In genomic region chr3:152210728-152211391, GRCm38 (mm10) we compare ENCODE assay signal across 8 mouse cellular contexts. TPM values are rescaled to one million over a fixed set of nuclear protein-coding genes. Genes with fewer than 3 reads are reported as not detected.
DNase-seq lines count a peak whose midpoint lies in the region; ATAC-seq and TF ChIP-seq lines count a peak whose summit lies in the region.

No protein-coding gene starts in this region.

- DNase-seq in 3134 (ENCODE audit: extremely low read depth, insufficient read length, low spot score) = peak; percentile 74
- DNase-seq in adrenal gland, postnatal 10 days = peak; percentile 82
- peak; percentile 83 for DNase-seq in heart, adult 2 months
- peak; percentile 60 to 61 for DNase-seq in kidney, adult 8-10 months
- peak; percentile 53 for DNase-seq in liver, adult 2 months (ENCODE audit: extremely low read depth, low read depth, low spot score)
- DNase-seq in monocyte, adult 2 months (ENCODE audit: low read depth in 1 of 2, low spot score in 2 of 2) = peak; percentile 12 to 52
- DNase-seq in spleen, postnatal 4 days (ENCODE audit: low spot score in 2 of 2) = peak; percentile 69 to 87

- WGBS in embryonic facial prominence, embryonic 13.5 days = under 1% methylated on average over 67 of the region's 68 CpGs
- WGBS in heart, adult 2 months = under 1% methylated on average over 64 of the region's 68 CpGs
- 1% methylated on average over 66 of the region's 68 CpGs for WGBS in liver, adult 2 months

- peaks cover 10% of the 10 kb centered on the region for H3K79me2 ChIP-seq in heart, adult 2 months (replicated peaks; ENCODE audit: control insufficient read depth, insufficient read depth, low read length)
- H3K79me2 ChIP-seq in liver, adult 2 months (ENCODE audit: control insufficient read depth, insufficient read depth, low read length) = peaks cover 27% of the 10 kb centered on the region

- H3K4me1 ChIP-seq in embryonic facial prominence, embryonic 13.5 days = peaks cover 26% of the 10 kb centered on the region
- peaks cover 14% of the 10 kb centered on the region for H3K4me1 ChIP-seq in heart, adult 2 months (ENCODE audit: control insufficient read depth, insufficient read depth, low read length)
- H3K4me1 ChIP-seq in liver, adult 2 months (ENCODE audit: control insufficient read depth, insufficient read depth, low read length) = peaks cover 17% of the 10 kb centered on the region

- H3K9ac ChIP-seq in embryonic facial prominence, embryonic 13.5 days = peak overlapping the region; percentile 100
- peak overlapping the region; percentile 98 for H3K9ac ChIP-seq in heart, adult 2 months (ENCODE audit: low read depth, low read length)
- H3K9ac ChIP-seq in liver, adult 2 months (ENCODE audit: low read depth, low read length) = peak overlapping the region; percentile 99

- intact Hi-C loops in heart, adult 2 months (cut with DNase I) = loop anchor here (1.0 kb wide), 2 partner anchors 18 to 100 kb away; no protein-coding TSS in a partner anchor

- peak; percentile 65 for ATAC-seq in embryonic facial prominence, embryonic 13.5 days (ENCODE audit: insufficient number of reproducible peaks, insufficient read depth, low FRiP score, low TSS enrichment, low read depth)

- peak overlapping the region; percentile 98 for H3K4me3 ChIP-seq in embryonic facial prominence, embryonic 13.5 days
- H3K4me3 ChIP-seq in heart, adult 2 months = peak overlapping the region; percentile 87
- peak overlapping the region; percentile 89 for H3K4me3 ChIP-seq in liver, adult 2 months (ENCODE audit: insufficient read depth, low read depth, low read length)

- H3K27ac ChIP-seq in embryonic facial prominence, embryonic 13.5 days = peak overlapping the region; percentile 99
- peak overlapping the region; percentile 94 for H3K27ac ChIP-seq in heart, adult 2 months
- H3K27ac ChIP-seq in liver, adult 2 months (replicated peaks; ENCODE audit: insufficient read depth, low read depth, low read length) = peak overlapping the region; percentile 92

- no peaks in the 10 kb centered on the region for H3K9me3 ChIP-seq in embryonic facial prominence, embryonic 13.5 days

- no peak for TF ChIP-seq CTCF in heart, adult 2 months (IDR thresholded peaks at IDR 0.05)
- no peak for TF ChIP-seq CTCF in liver, adult 2 months (IDR thresholded peaks at IDR 0.05; ENCODE audit: low read depth, low read length)

- H3K4me2 ChIP-seq in embryonic facial prominence, embryonic 13.5 days = peak overlapping the region; percentile 89

- no peaks in the 10 kb centered on the region for H3K27me3 ChIP-seq in embryonic facial prominence, embryonic 13.5 days
- no peaks in the 10 kb centered on the region for H3K27me3 ChIP-seq in heart, adult 2 months (ENCODE audit: control insufficient read depth, insufficient read depth, low read length)
- H3K27me3 ChIP-seq in liver, adult 2 months (ENCODE audit: control insufficient read depth, insufficient read depth, low read length) = no peaks in the 10 kb centered on the region

- H3K36me3 ChIP-seq in embryonic facial prominence, embryonic 13.5 days = peaks cover 5% of the 10 kb centered on the region
- H3K36me3 ChIP-seq in heart, adult 2 months (ENCODE audit: control insufficient read depth, insufficient read depth, low read length) = peaks cover 22% of the 10 kb centered on the region
- H3K36me3 ChIP-seq in liver, adult 2 months (ENCODE audit: control insufficient read depth, insufficient read depth, low read length) = peaks cover 5% of the 10 kb centered on the region; the same call in 1 of the 2 replicates

- TF ChIP-seq EP300 in heart, adult 2 months (IDR thresholded peaks at IDR 0.05; ENCODE audit: insufficient read depth, low read depth, low read length) = no peak

- no peak for TF ChIP-seq POLR2A in heart, adult 2 months (IDR thresholded peaks at IDR 0.05; ENCODE audit: insufficient read depth, low read depth, low read length)
- no peak for TF ChIP-seq POLR2A in liver, adult 2 months (IDR thresholded peaks at IDR 0.05; ENCODE audit: extremely low read depth, insufficient read depth, low read length)

RNA-seq across cellular contexts. Expression of gene Fubp1, which starts 0.6 kb away (rescaled TPM):
- 100 to 1,000 TPM; 101 to 147 TPM for total RNA-seq in adrenal gland, postnatal 10 days (2021)
- polyA plus RNA-seq in embryonic facial prominence, embryonic 13.5 days (2015; fragmentation: Nextera tagmentation; extraction: Ambion mirVana) = 336 and 338 TPM in 2 replicates
- total RNA-seq in heart, adult 2 months (2021) = 10 to 100 TPM; 54.2 to 58.0 TPM
- polyA plus RNA-seq in heart, adult 2 months (2012; rRNA removed) = 39.4 and 61.3 TPM in 2 replicates
- total RNA-seq in liver, adult 2 months (2014; rRNA removed) = 61.9 and 71.5 TPM in 2 replicates
- 17.5 and 28.1 TPM in 2 replicates for polyA plus RNA-seq in liver, adult 2 months (2012; rRNA removed)

RNA-seq across cellular contexts. Expression of gene Dnajb4, which starts 0.8 kb away (rescaled TPM):
- 10 to 100 TPM; 41.2 to 41.6 TPM for total RNA-seq in adrenal gland, postnatal 10 days (2021)
- polyA plus RNA-seq in embryonic facial prominence, embryonic 13.5 days (2015; fragmentation: Nextera tagmentation; extraction: Ambion mirVana) = 27.9 and 31.7 TPM in 2 replicates
- 100 to 1,000 TPM in 1 of 2 experiments, 10 to 100 TPM in 1; 98.4 to 102 TPM for total RNA-seq in heart, adult 2 months (2021)
- 18.1 and 43.8 TPM in 2 replicates for polyA plus RNA-seq in heart, adult 2 months (2012; rRNA removed)
- 22.4 and 23.0 TPM in 2 replicates for total RNA-seq in liver, adult 2 months (2014; rRNA removed)
- polyA plus RNA-seq in liver, adult 2 months (2012; rRNA removed) = 5.3 and 6.3 TPM in 2 replicates

RNA-seq across cellular contexts. Expression of gene Gipc2, which starts 44.8 kb away (rescaled TPM):
- 1 to 10 TPM in 1 of 2 experiments, under 1 TPM in 1; 0.94 to 1.7 TPM for total RNA-seq in adrenal gland, postnatal 10 days (2021)
- 3.1 and 4.2 TPM in 2 replicates for polyA plus RNA-seq in embryonic facial prominence, embryonic 13.5 days (2015; fragmentation: Nextera tagmentation; extraction: Ambion mirVana)
- 1 to 10 TPM; 3.5 to 6.1 TPM for total RNA-seq in heart, adult 2 months (2021)
- polyA plus RNA-seq in heart, adult 2 months (2012; rRNA removed) = 4.8 and 5.2 TPM in 2 replicates
- total RNA-seq in liver, adult 2 months (2014; rRNA removed) = 0.34 and 0.46 TPM in 2 replicates
- 0.05 and 0.22 TPM in 2 replicates for polyA plus RNA-seq in liver, adult 2 months (2012; rRNA removed)

RNA-seq across cellular contexts. Expression of gene Nexn, which starts 55.3 kb away (rescaled TPM):
- total RNA-seq in adrenal gland, postnatal 10 days (2021) = 10 to 100 TPM in 1 of 2 experiments, 1 to 10 TPM in 1; 8.6 to 30.7 TPM
- polyA plus RNA-seq in embryonic facial prominence, embryonic 13.5 days (2015; fragmentation: Nextera tagmentation; extraction: Ambion mirVana) = 9.6 and 11.8 TPM in 2 replicates
- total RNA-seq in heart, adult 2 months (2021) = 100 to 1,000 TPM; 316 to 339 TPM
- 16.4 and 27.2 TPM in 2 replicates for polyA plus RNA-seq in heart, adult 2 months (2012; rRNA removed)
- total RNA-seq in liver, adult 2 months (2014; rRNA removed) = 0.20 and 0.28 TPM in 2 replicates
- not detected in 2 replicates for polyA plus RNA-seq in liver, adult 2 months (2012; rRNA removed)

Comparison
In these comparisons a context has a peak if more than half of its experiments do, and no peak if none do; other contexts are left out.
1. Peak in every context shown above with its lines: DNase-seq, ATAC-seq, H3K4me3 ChIP-seq and H3K27ac ChIP-seq.
2. DNase-seq: peak in every context shown above with its lines; median percentile 83 in heart, adult 2 months; 82 in adrenal gland, postnatal 10 days; 78 in spleen, postnatal 4 days; 74 in 3134; 60 in kidney, adult 8-10 months; 53 in liver, adult 2 months; 32 in monocyte, adult 2 months.